Comparison of ENCODE assay signal across 7 mouse cellular contexts in genomic region chr8:11006276-11006630, GRCm38 (mm10). TPM values are rescaled to one million over a fixed set of nuclear protein-coding genes. Genes with fewer than 3 reads are reported as not detected.
DNase-seq lines count a peak whose midpoint lies in the region; ATAC-seq and TF ChIP-seq lines count a peak whose summit lies in the region.

No protein-coding gene starts in this region.

- no peak for ATAC-seq in lung, postnatal 0 days
- no peak for ATAC-seq in intestine, embryonic 16.5 days
- ATAC-seq in neural tube, embryonic 15.5 days (ENCODE audit: low FRiP score), result no peak

- TF ChIP-seq EP300 in lung, postnatal 0 days (IDR thresholded peaks at IDR 0.05), result no peak

- H3K9ac ChIP-seq in lung, postnatal 0 days (replicated peaks; ENCODE audit: low read depth), result peak overlapping the region; percentile 79; the same call in 1 of the 2 replicates
- peak overlapping the region; percentile 91 for H3K9ac ChIP-seq in intestine, embryonic 16.5 days (ENCODE audit: low read depth, low read length)
- peak overlapping the region; percentile 67 for H3K9ac ChIP-seq in neural tube, embryonic 15.5 days (replicated peaks)

- H3K27me3 ChIP-seq in lung, postnatal 0 days (replicated peaks; ENCODE audit: insufficient read depth, low read length), result no peaks in the 10 kb centered on the region
- H3K27me3 ChIP-seq in forebrain, embryonic 10.5 days (ENCODE audit: poor library complexity, severe bottlenecking), result peaks cover 59% of the 10 kb centered on the region
- H3K27me3 ChIP-seq in intestine, embryonic 16.5 days (replicated peaks; ENCODE audit: control insufficient read depth, insufficient read depth, low read length), result no peaks in the 10 kb centered on the region
- no peaks in the 10 kb centered on the region for H3K27me3 ChIP-seq in neural tube, embryonic 15.5 days (replicated peaks)

- no peaks in the 10 kb centered on the region for H3K9me3 ChIP-seq in lung, postnatal 0 days (ENCODE audit: low read length)
- no peaks in the 10 kb centered on the region for H3K9me3 ChIP-seq in forebrain, embryonic 10.5 days
- H3K9me3 ChIP-seq in intestine, embryonic 16.5 days (ENCODE audit: control insufficient read depth, low read length), result no peaks in the 10 kb centered on the region
- no peaks in the 10 kb centered on the region for H3K9me3 ChIP-seq in neural tube, embryonic 15.5 days (replicated peaks)

- no peak for TF ChIP-seq CTCF in lung, postnatal 0 days (IDR thresholded peaks at IDR 0.05)

- no peaks in the 10 kb centered on the region for H3K36me3 ChIP-seq in lung, postnatal 0 days (ENCODE audit: insufficient read depth, low read length)
- peaks cover 34% of the 10 kb centered on the region for H3K36me3 ChIP-seq in forebrain, embryonic 10.5 days (replicated peaks)
- H3K36me3 ChIP-seq in intestine, embryonic 16.5 days (ENCODE audit: control insufficient read depth, insufficient read depth, low read length), result peaks cover 5% of the 10 kb centered on the region; the same call in 1 of the 2 replicates
- no peaks in the 10 kb centered on the region for H3K36me3 ChIP-seq in neural tube, embryonic 15.5 days

- peak overlapping the region; percentile 89 for H3K4me2 ChIP-seq in lung, postnatal 0 days (replicated peaks; ENCODE audit: low read depth, low read length)
- H3K4me2 ChIP-seq in intestine, embryonic 16.5 days (ENCODE audit: low read depth, low read length), result peak overlapping the region; percentile 85
- peak overlapping the region; percentile 93 for H3K4me2 ChIP-seq in neural tube, embryonic 15.5 days

- H3K4me1 ChIP-seq in lung, postnatal 0 days (ENCODE audit: insufficient read depth, low read depth, low read length), result peaks cover 22% of the 10 kb centered on the region; the same call in 1 of the 2 replicates
- H3K4me1 ChIP-seq in forebrain, embryonic 10.5 days, result peaks cover 100% of the 10 kb centered on the region
- H3K4me1 ChIP-seq in intestine, embryonic 16.5 days (ENCODE audit: control insufficient read depth, insufficient read depth, low read length), result peaks cover 60% of the 10 kb centered on the region
- peaks cover 82% of the 10 kb centered on the region for H3K4me1 ChIP-seq in neural tube, embryonic 15.5 days

- DNase-seq in lung, postnatal 0 days (ENCODE audit: low spot score), result no peak
- DNase-seq in lung, postnatal 14 days, result no peak
- DNase-seq in forebrain, embryonic 10.5 days (ENCODE audit: extremely low spot score, low spot score), result no peak
- no peak for DNase-seq in Muller cell, postnatal 12 days (ENCODE audit: inconsistent ontology term)
- no peak for DNase-seq in left cerebral cortex, adult 18-20 months (ENCODE audit: low spot score in 2 of 2)

- peak overlapping the region; percentile 79 for H3K4me3 ChIP-seq in lung, postnatal 0 days (ENCODE audit: low read depth, low read length)
- H3K4me3 ChIP-seq in forebrain, embryonic 10.5 days, result peak overlapping the region; percentile 89
- H3K4me3 ChIP-seq in intestine, embryonic 16.5 days (ENCODE audit: low read length), result peak overlapping the region; percentile 90
- H3K4me3 ChIP-seq in neural tube, embryonic 15.5 days (replicated peaks), result peak overlapping the region; percentile 78

- 83% methylated on average over 9 of the region's 9 CpGs for whole genome bisulfite sequencing in lung, postnatal 0 days
- 85% methylated on average over 9 of the region's 9 CpGs for WGBS in forebrain, embryonic 10.5 days
- 89% methylated on average over 9 of the region's 9 CpGs for WGBS in intestine, embryonic 16.5 days
- 77% methylated on average over 9 of the region's 9 CpGs for WGBS in neural tube, embryonic 15.5 days

- H3K27ac ChIP-seq in lung, postnatal 0 days (ENCODE audit: low read length), result no peak overlapping the region
- H3K27ac ChIP-seq in forebrain, embryonic 10.5 days, result peak overlapping the region; percentile 99
- no peak overlapping the region for H3K27ac ChIP-seq in intestine, embryonic 16.5 days (ENCODE audit: low read length)
- H3K27ac ChIP-seq in neural tube, embryonic 15.5 days (replicated peaks), result no peak overlapping the region; the same call in 1 of the 2 replicates

RNA-seq across cellular contexts. Expression of gene Irs2, which starts 2.0 kb away (rescaled TPM):
- 6.9 and 7.2 TPM in 2 replicates for polyA plus RNA-seq in lung, postnatal 0 days (2015; fragmentation: Nextera tagmentation; extraction: Ambion mirVana)
- polyA plus RNA-seq in forebrain, embryonic 10.5 days (2016; fragmentation: Nextera tagmentation; extraction: Ambion mirVana), result 5.7 and 6.1 TPM in 2 replicates
- 4.4 and 4.7 TPM in 2 replicates for polyA plus RNA-seq in intestine, embryonic 16.5 days (2015; fragmentation: Nextera tagmentation; extraction: Ambion mirVana)
- 5.2 and 5.7 TPM in 2 replicates for polyA plus RNA-seq in neural tube, embryonic 15.5 days (2015; fragmentation: Nextera tagmentation; extraction: Ambion mirVana)
- 10 to 100 TPM; 64.4 to 93.4 TPM for total RNA-seq in left cerebral cortex, adult 18-20 months (2021)
